Mouse (Mus musculus) liver, embryonic 14.5 days (tissue): ENCODE data around the gene Lama2.

Source experiments
- CTCF ChIP-seq: IDR thresholded peaks from 2 replicates; pipeline ENCODE4 v1.5.1; 2016; ENCODE audit warnings: antibody characterized with exemption, low read depth, control low read depth
- EP300 ChIP-seq: IDR thresholded peaks from 2 replicates; pipeline ENCODE4 v1.6.1; 2016; ENCODE audit warnings: antibody characterized with exemption, low read depth

GRCm38 (mm10) chr10:27063671-27064070, 555.9 kb downstream of the Lama2 start:
- TF ChIP-seq CTCF (no peak), EP300 (no peak)
